Mouse (Mus musculus) kidney, adult 2 months (tissue): ENCODE results near the gene Frem1. TPM values are rescaled to one million over a fixed set of nuclear protein-coding genes. Genes with fewer than 3 reads are reported as not detected.

Source experiments
- DNase-seq: peaks from one replicate; pipeline ENCODE4 v3.0.0; 2021
- H3K27ac ChIP-seq: fragments of 200-500 bp; 2 replicates; pipeline ENCODE4 v1.5.1; 2012; ENCODE audit warnings: low read depth, low read length, control low read depth, inconsistent platforms; ENCODE audit not compliant: insufficient read depth
- H3K27me3 ChIP-seq: fragments of 200-500 bp; replicated peaks from 2 replicates; pipeline ENCODE4 v1.6.1; 2012; ENCODE audit warnings: mild to moderate bottlenecking, moderate library complexity, low read length, inconsistent platforms; ENCODE audit not compliant: control insufficient read depth, insufficient read depth
- H3K36me3 ChIP-seq: fragments of 200-500 bp; 2 replicates; pipeline ENCODE4 v1.6.1; 2012; ENCODE audit warnings: mild to moderate bottlenecking, moderate library complexity, low read length, inconsistent platforms; ENCODE audit not compliant: control insufficient read depth, insufficient read depth
- H3K4me1 ChIP-seq: fragments of 200-500 bp; 2 replicates; pipeline ENCODE4 v1.6.1; 2011; ENCODE audit warnings: low read length; ENCODE audit not compliant: control insufficient read depth, insufficient read depth
- H3K4me3 ChIP-seq: fragments of 200-500 bp; 2 replicates; pipeline ENCODE4 v1.5.1; 2011; ENCODE audit warnings: mild to moderate bottlenecking, low read depth, low read length, control low read depth; ENCODE audit not compliant: insufficient read depth
- CTCF ChIP-seq: fragments of 200-500 bp; conservative IDR thresholded peaks from 2 replicates; pipeline ENCODE4 v1.5.1; 2011; ENCODE audit warnings: low read depth, mild to moderate bottlenecking, control low read depth, low read length, moderate library complexity, mixed read lengths; ENCODE audit not compliant: insufficient read depth, insufficient read length
- POLR2A ChIP-seq: fragments of 200-500 bp; IDR thresholded peaks from one replicate; pipeline ENCODE4 v1.6.1; 2011; ENCODE audit warnings: low read depth, low read length, control low read depth
- WGBS: fragments of 180-500 bp; shearing (Covaris S2); methylation state at CpG from one replicate; pipeline ENCODE4 v1.1.7; 2018; 5-methylcytosine and 5-hydroxymethylcytosine counted together
- polyA plus RNA-seq: library from polyadenylated mRNA; depleted of rRNA; stranded (reverse); fragments of >200 nt; gene quantifications from 2 replicates; pipeline ENCODE4 v1.2.3, GENCODE M21; 2012

Gene Frem1
- polyA plus RNA-seq, 1 experiment = 4.6 TPM

GRCm38 (mm10) chr4:82946276-82946612, 105.9 kb downstream of the Frem1 start:
- Histone ChIP-seq H3K27ac (no peak overlapping the region), H3K36me3 (no peaks in the 10 kb centered on the region), H3K4me1 (no peaks in the 10 kb centered on the region), H3K27me3 (no peaks in the 10 kb centered on the region), H3K4me3 (no peak overlapping the region)
- TF ChIP-seq POLR2A = no peak
- WGBS = 74% methylated on average over 3 of the region's 3 CpGs
- no peak for DNase-seq

DNA sequence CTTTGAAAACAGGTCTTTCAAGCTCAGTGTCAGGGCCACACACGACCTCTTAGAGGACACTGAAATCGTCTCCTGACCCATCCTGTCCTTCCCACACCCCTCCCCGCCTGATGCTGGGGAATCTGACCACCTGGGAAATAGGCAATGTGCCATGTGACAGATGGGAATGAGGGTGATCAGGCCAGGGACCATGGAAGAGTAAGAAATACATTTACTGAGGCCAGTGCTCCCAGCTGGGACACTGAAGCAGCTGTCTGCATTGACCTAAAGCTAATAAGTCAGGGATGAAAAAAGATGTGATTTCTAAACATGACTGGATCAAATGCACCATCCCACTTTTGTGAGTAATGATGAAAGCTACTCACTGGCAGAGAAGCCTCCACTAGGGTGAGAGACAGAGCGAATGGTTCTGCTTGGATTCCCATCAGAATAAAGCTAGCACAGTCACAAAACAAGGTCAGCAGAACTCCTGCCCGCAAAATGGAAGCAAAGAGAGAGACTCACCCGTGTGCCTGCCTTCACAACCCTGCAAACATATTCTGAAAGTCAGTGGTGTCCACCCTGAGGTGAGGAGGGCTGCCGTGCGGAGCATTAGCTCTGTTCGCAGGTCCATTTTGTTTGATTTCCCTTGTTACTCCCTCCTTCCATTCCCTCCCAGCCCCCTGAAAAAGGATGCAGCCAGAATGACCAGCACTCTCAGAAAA, 106.4 kb downstream of the Frem1 start:
- DNase-seq = no peak
- Histone ChIP-seq H3K4me3 (no peak overlapping the region), H3K4me1 (no peaks in the 10 kb centered on the region), H3K27ac (no peak overlapping the region), H3K27me3 (no peaks in the 10 kb centered on the region), H3K36me3 (no peaks in the 10 kb centered on the region)
- no peak for TF ChIP-seq POLR2A
- TF ChIP-seq CTCF = no peak
- WGBS = 82% methylated on average over 9 of the region's 9 CpGs

- no peak overlapping the region for H3K27ac ChIP-seq
- TF ChIP-seq CTCF (no peak), POLR2A (no peak)
- H3K36me3 ChIP-seq = no peaks in the 10 kb centered on the region
These were observed 111.5 kb downstream of the Frem1 start for GRCm38 (mm10) chr4:82940680-82941079.

GRCm38 (mm10) chr4:82940248-82940647, 111.9 kb downstream of the Frem1 start:
- no peaks in the 10 kb centered on the region for H3K4me1 ChIP-seq
- no peak overlapping the region for H3K27ac ChIP-seq
- DNase-seq = no peak
- H3K4me3 ChIP-seq = no peak overlapping the region
- WGBS = 68% methylated on average over 13 of the region's 13 CpGs
- no peaks in the 10 kb centered on the region for H3K27me3 ChIP-seq
- no peaks in the 10 kb centered on the region for H3K36me3 ChIP-seq
- TF ChIP-seq CTCF (no peak), POLR2A (no peak)

More at GRCm38 (mm10) chr4:82940680-82941079, 111.5 kb downstream of the Frem1 start:
- Histone ChIP-seq H3K4me3 (no peak overlapping the region), H3K4me1 (no peaks in the 10 kb centered on the region), H3K27me3 (no peaks in the 10 kb centered on the region)
- 88% methylated on average over 5 of the region's 5 CpGs for WGBS
- DNase-seq = no peak

GRCm38 (mm10) chr4:82934308-82934707, 117.8 kb downstream of the Frem1 start:
- H3K4me3 ChIP-seq = no peak overlapping the region
- no peaks in the 10 kb centered on the region for H3K36me3 ChIP-seq
- WGBS = 23% methylated on average over 5 of the region's 5 CpGs
- peak; percentile 25 for DNase-seq
- TF ChIP-seq CTCF (peak; percentile 58), POLR2A (no peak)
- no peak overlapping the region for H3K27ac ChIP-seq
- H3K27me3 ChIP-seq = no peaks in the 10 kb centered on the region
- H3K4me1 ChIP-seq = no peaks in the 10 kb centered on the region; the same call in 1 of the 2 replicates

GRCm38 (mm10) chr4:82933698-82934210, 118.4 kb downstream of the Frem1 start:
- 6% methylated on average over 14 of the region's 14 CpGs for WGBS
- H3K27me3 ChIP-seq = no peaks in the 10 kb centered on the region
- TF ChIP-seq CTCF = peak; percentile 92
- no peak for TF ChIP-seq POLR2A
- H3K36me3 ChIP-seq = no peaks in the 10 kb centered on the region
- H3K4me3 ChIP-seq = no peak overlapping the region
- DNase-seq = peak; percentile 66
- no peak overlapping the region for H3K27ac ChIP-seq
- H3K4me1 ChIP-seq = no peaks in the 10 kb centered on the region; the same call in 1 of the 2 replicates

DNA sequence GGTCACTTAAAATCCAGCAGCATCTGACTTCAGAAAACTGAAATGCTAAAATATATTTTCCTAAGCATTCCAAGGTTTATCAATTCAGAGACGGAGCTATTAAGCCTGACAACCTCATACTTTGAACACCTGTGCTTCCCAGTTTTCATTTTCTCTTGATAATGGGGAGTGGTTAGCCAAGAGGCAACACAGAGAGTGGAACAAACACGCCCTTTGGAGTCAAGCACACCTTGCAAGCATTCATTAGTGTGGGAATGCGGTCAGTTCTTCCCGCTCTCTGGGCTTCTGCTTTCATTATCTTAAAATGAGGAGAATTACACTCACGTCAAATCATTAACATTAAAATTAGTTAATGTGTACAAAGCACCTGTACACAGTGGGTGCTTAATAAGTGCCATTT, 122.1 kb downstream of the Frem1 start:
- WGBS = 54% methylated on average over 5 of the region's 5 CpGs
- DNase-seq = no peak
- no peaks in the 10 kb centered on the region; the same call in 1 of the 2 replicates for H3K4me1 ChIP-seq

More for the DNA sequence above, 122.1 kb downstream of the Frem1 start:
- no peaks in the 10 kb centered on the region for H3K27me3 ChIP-seq
- H3K27ac ChIP-seq = no peak overlapping the region
- TF ChIP-seq CTCF (no peak), POLR2A (no peak)
- no peak overlapping the region for H3K4me3 ChIP-seq
- H3K36me3 ChIP-seq = no peaks in the 10 kb centered on the region
